In genomic region chr3:95986001-95986622, GRCm38 (mm10) we compare ENCODE assay signal across 8 mouse cellular contexts. TPM values are rescaled to one million over a fixed set of nuclear protein-coding genes. Genes with fewer than 3 reads are reported as not detected.
A peak's percentile ranks its signal among the peaks of the same experiment; 100 is the strongest.
DNase-seq lines count a peak whose midpoint lies in the region; ATAC-seq and TF ChIP-seq lines count a peak whose summit lies in the region.

No protein-coding gene starts in this region.

- H3K4me2 ChIP-seq in lung, embryonic 14.5 days, result peak overlapping the region; percentile 55
- H3K4me2 ChIP-seq in heart, embryonic 11.5 days, result peak overlapping the region; percentile 61

- peaks cover 15% of the 10 kb centered on the region for H3K4me1 ChIP-seq in lung, embryonic 14.5 days (ENCODE audit: insufficient read depth)
- H3K4me1 ChIP-seq in heart, embryonic 11.5 days (ENCODE audit: control insufficient read depth, insufficient read depth, low read length), result peaks cover 47% of the 10 kb centered on the region

- peak; percentile 47 for ATAC-seq in lung, embryonic 14.5 days (ENCODE audit: insufficient read depth)
- peak; percentile 35; the same call in 1 of the 2 replicates for ATAC-seq in heart, embryonic 11.5 days (replicated peaks; ENCODE audit: insufficient number of reproducible peaks, low FRiP score, low TSS enrichment)

- H3K27me3 ChIP-seq in lung, embryonic 14.5 days (ENCODE audit: insufficient read depth, low read length), result no peaks in the 10 kb centered on the region
- no peaks in the 10 kb centered on the region for H3K27me3 ChIP-seq in heart, embryonic 11.5 days (ENCODE audit: control insufficient read depth, insufficient read depth, low read length)

- TF ChIP-seq CTCF in lung, embryonic 14.5 days (IDR thresholded peaks at IDR 0.05; ENCODE audit: low read depth), result no peak
- TF ChIP-seq CTCF in brain, embryonic 14.5 days (IDR thresholded peaks at IDR 0.05; ENCODE audit: borderline replicate concordance, extremely low read depth, insufficient read depth, insufficient read length), result no peak

- 2% methylated on average over 21 of the region's 21 CpGs for WGBS in lung, embryonic 14.5 days
- 2% methylated on average over 21 of the region's 21 CpGs for WGBS in heart, embryonic 11.5 days (ENCODE audit: insufficient replicate concordance)

- DNase-seq in lung, embryonic 14.5 days, result peak; percentile 85
- no peak for DNase-seq in lung, postnatal 36 days
- DNase-seq in brain, embryonic 14.5 days (ENCODE audit: low read depth), result peak; percentile 77
- DNase-seq in kidney, postnatal 14 days, result peak; percentile 33
- DNase-seq in lung, postnatal 25 days (ENCODE audit: low spot score), result peak; percentile 38
- DNase-seq in right cerebral cortex, postnatal 10 days (ENCODE audit: low spot score in 2 of 2), result peak; percentile 77 to 86
- no peak for DNase-seq in adrenal gland, adult 8-10 months

- H3K27ac ChIP-seq in lung, embryonic 14.5 days (ENCODE audit: low read depth), result peak overlapping the region; percentile 93
- peak overlapping the region; percentile 99 for H3K27ac ChIP-seq in heart, embryonic 11.5 days (ENCODE audit: low read depth, low read length)

- H3K9me3 ChIP-seq in lung, embryonic 14.5 days (ENCODE audit: low read depth, low read length), result no peaks in the 10 kb centered on the region
- no peaks in the 10 kb centered on the region for H3K9me3 ChIP-seq in heart, embryonic 11.5 days (replicated peaks; ENCODE audit: control insufficient read depth, low read length)

- no peak for TF ChIP-seq POLR2A in brain, embryonic 14.5 days (IDR thresholded peaks at IDR 0.05; ENCODE audit: borderline replicate concordance, extremely low read depth, insufficient read depth, insufficient read length, poor library complexity, severe bottlenecking)

- H3K36me3 ChIP-seq in lung, embryonic 14.5 days (ENCODE audit: insufficient read depth), result peaks cover 39% of the 10 kb centered on the region
- peaks cover 20% of the 10 kb centered on the region for H3K36me3 ChIP-seq in heart, embryonic 11.5 days (ENCODE audit: control insufficient read depth, insufficient read depth, low read length)

- peak overlapping the region; percentile 24 for H3K9ac ChIP-seq in lung, embryonic 14.5 days
- peak overlapping the region; percentile 72 for H3K9ac ChIP-seq in heart, embryonic 11.5 days (ENCODE audit: low read depth, low read length)

- H3K4me3 ChIP-seq in lung, embryonic 14.5 days (ENCODE audit: low read depth, low read length), result peak overlapping the region; percentile 15; the same call in 1 of the 2 replicates
- H3K4me3 ChIP-seq in heart, embryonic 11.5 days (ENCODE audit: low read depth, low read length), result peak overlapping the region; percentile 25

RNA-seq across cellular contexts. Expression of gene Plekho1, which starts 9.7 kb away (rescaled TPM):
- 36.7 and 37.0 TPM in 2 replicates for polyA plus RNA-seq in lung, embryonic 14.5 days (2014; fragmentation: Nextera tagmentation; extraction: Ambion mirVana)
- 180 and 199 TPM in 2 replicates for polyA plus RNA-seq in brain, embryonic 14.5 days (2012; rRNA removed)
- polyA plus RNA-seq in heart, embryonic 11.5 days (2014; fragmentation: Nextera tagmentation; extraction: Ambion mirVana), result 69.5 and 82.2 TPM in 2 replicates
- 10 to 100 TPM; 16.8 to 33.6 (median 28.7) TPM for total RNA-seq in adrenal gland, adult 8-10 months (2022)

RNA-seq across cellular contexts. Expression of gene Anp32e, which starts 57.1 kb away (rescaled TPM):
- polyA plus RNA-seq in lung, embryonic 14.5 days (2014; fragmentation: Nextera tagmentation; extraction: Ambion mirVana), result 80.5 and 84.0 TPM in 2 replicates
- polyA plus RNA-seq in brain, embryonic 14.5 days (2012; rRNA removed), result 98.6 and 107 TPM in 2 replicates
- 71.0 and 88.5 TPM in 2 replicates for polyA plus RNA-seq in heart, embryonic 11.5 days (2014; fragmentation: Nextera tagmentation; extraction: Ambion mirVana)
- total RNA-seq in adrenal gland, adult 8-10 months (2022), result 10 to 100 TPM; 83.8 to 94.0 (median 88.4) TPM

Comparison
In these comparisons a context has a peak if more than half of its experiments do, and no peak if none do; other contexts are left out.
1. DNase-seq: peak in lung, embryonic 14.5 days (single experiment), brain, embryonic 14.5 days (single experiment), kidney, postnatal 14 days (single experiment), lung, postnatal 25 days (single experiment) and right cerebral cortex, postnatal 10 days (2 of 2); none in lung, postnatal 36 days (single experiment) and adrenal gland, adult 8-10 months (single experiment).